Mouse (Mus musculus): ENCODE measurements around the gene Smug1. TPM values are rescaled to one million over a fixed set of nuclear protein-coding genes. Genes with fewer than 3 reads are reported as not detected.

The Smug1 gene
- polyA plus RNA-seq, 1 experiment from 2014 or later: 18.2 TPM

- H3K4me3 ChIP-seq (replicated peaks): no peak overlapping the region
- no peak overlapping the region for H3K27ac ChIP-seq
- H3K9me3 ChIP-seq: no peaks in the 10 kb centered on the region
- no peaks in the 10 kb centered on the region for H3K36me3 ChIP-seq
- peaks cover 37% of the 10 kb centered on the region for H3K27me3 ChIP-seq (replicated peaks)
- no peak overlapping the region for H3K4me2 ChIP-seq (replicated peaks)
- no peak for ATAC-seq
- H3K4me1 ChIP-seq (replicated peaks): peaks cover 23% of the 10 kb centered on the region
- 43% methylated on average over 6 of the region's 6 CpGs for WGBS
- no peak overlapping the region for H3K9ac ChIP-seq
Observed at GRCm38 (mm10) chr15:103129289-103129688, 37.6 kb downstream of the Smug1 start.

- WGBS: 45% methylated on average over 1 of the region's 1 CpGs
- H3K9me3 ChIP-seq: no peaks in the 10 kb centered on the region
- no peaks in the 10 kb centered on the region for H3K36me3 ChIP-seq
- no peak overlapping the region for H3K4me2 ChIP-seq (replicated peaks)
- no peak overlapping the region for H3K27ac ChIP-seq
- no peak overlapping the region for H3K9ac ChIP-seq
- no peak for ATAC-seq
- H3K4me1 ChIP-seq (replicated peaks): peaks cover 25% of the 10 kb centered on the region
- no peak overlapping the region for H3K4me3 ChIP-seq (replicated peaks)
- H3K27me3 ChIP-seq (replicated peaks): peaks cover 36% of the 10 kb centered on the region
Observed at GRCm38 (mm10) chr15:103128056-103128833, 38.6 kb downstream of the Smug1 start.

- peaks cover 42% of the 10 kb centered on the region for H3K4me1 ChIP-seq (replicated peaks)
- no peak for ATAC-seq
- peaks cover 43% of the 10 kb centered on the region for H3K27me3 ChIP-seq (replicated peaks)
- no peak overlapping the region for H3K4me3 ChIP-seq (replicated peaks)
- H3K9ac ChIP-seq: no peak overlapping the region
- H3K4me2 ChIP-seq (replicated peaks): no peak overlapping the region
- H3K9me3 ChIP-seq: no peaks in the 10 kb centered on the region
- H3K27ac ChIP-seq: no peak overlapping the region
- H3K36me3 ChIP-seq: no peaks in the 10 kb centered on the region
- 57% methylated on average over 5 of the region's 5 CpGs for WGBS
Observed at GRCm38 (mm10) chr15:103125982-103126381, 40.9 kb downstream of the Smug1 start.

GRCm38 (mm10) chr15:103124254-103124653 lies 42.6 kb downstream of the Smug1 start:
- Histone ChIP-seq H3K4me1 (replicated peaks) (peaks cover 53% of the 10 kb centered on the region), H3K27me3 (replicated peaks) (peaks cover 52% of the 10 kb centered on the region), H3K9me3 (no peaks in the 10 kb centered on the region), H3K27ac (no peak overlapping the region), H3K9ac (no peak overlapping the region), H3K4me2 (replicated peaks) (no peak overlapping the region), H3K36me3 (no peaks in the 10 kb centered on the region), H3K4me3 (replicated peaks) (no peak overlapping the region)
- ATAC-seq: no peak
- 84% methylated on average over 1 of the region's 1 CpGs for WGBS

- peaks cover 48% of the 10 kb centered on the region for H3K4me1 ChIP-seq (replicated peaks)
- H3K9ac ChIP-seq: no peak overlapping the region
- ATAC-seq: peak; percentile 18; the same call in 1 of the 2 replicates
- no peaks in the 10 kb centered on the region for H3K9me3 ChIP-seq
- WGBS: 45% methylated on average over 8 of the region's 8 CpGs
- H3K36me3 ChIP-seq: no peaks in the 10 kb centered on the region
- H3K27ac ChIP-seq: no peak overlapping the region
- H3K4me2 ChIP-seq (replicated peaks): no peak overlapping the region
- no peak overlapping the region for H3K4me3 ChIP-seq (replicated peaks)
- peaks cover 56% of the 10 kb centered on the region for H3K27me3 ChIP-seq (replicated peaks)
Observed at GRCm38 (mm10) chr15:103123343-103123742, 43.5 kb downstream of the Smug1 start.

GRCm38 (mm10) chr15:103122372-103122771 lies 44.5 kb downstream of the Smug1 start:
- Histone ChIP-seq H3K4me1 (replicated peaks) (peaks cover 42% of the 10 kb centered on the region), H3K9ac (no peak overlapping the region), H3K4me2 (replicated peaks) (no peak overlapping the region), H3K27ac (no peak overlapping the region), H3K4me3 (replicated peaks) (no peak overlapping the region), H3K36me3 (no peaks in the 10 kb centered on the region), H3K27me3 (replicated peaks) (peaks cover 65% of the 10 kb centered on the region), H3K9me3 (no peaks in the 10 kb centered on the region)
- no peak for ATAC-seq
- 55% methylated on average over 2 of the region's 2 CpGs for WGBS

GRCm38 (mm10) chr15:103121416-103121815 lies 45.5 kb downstream of the Smug1 start:
- H3K4me3 ChIP-seq (replicated peaks): no peak overlapping the region
- H3K9me3 ChIP-seq: no peaks in the 10 kb centered on the region
- no peak overlapping the region for H3K4me2 ChIP-seq (replicated peaks)
- WGBS: 20% methylated on average over 5 of the region's 5 CpGs
- H3K27me3 ChIP-seq (replicated peaks): peaks cover 68% of the 10 kb centered on the region
- no peak overlapping the region for H3K27ac ChIP-seq
- no peak for ATAC-seq
- H3K36me3 ChIP-seq: no peaks in the 10 kb centered on the region
- H3K9ac ChIP-seq: no peak overlapping the region
- peaks cover 42% of the 10 kb centered on the region for H3K4me1 ChIP-seq (replicated peaks)

GRCm38 (mm10) chr15:103120594-103120993 lies 46.3 kb downstream of the Smug1 start:
- no peak overlapping the region for H3K4me2 ChIP-seq (replicated peaks)
- H3K36me3 ChIP-seq: no peaks in the 10 kb centered on the region
- H3K4me3 ChIP-seq (replicated peaks): no peak overlapping the region
- no peak overlapping the region for H3K27ac ChIP-seq
- no peak for ATAC-seq
- WGBS: 31% methylated on average over 11 of the region's 11 CpGs
- no peaks in the 10 kb centered on the region for H3K9me3 ChIP-seq
- peaks cover 67% of the 10 kb centered on the region for H3K27me3 ChIP-seq (replicated peaks)
- no peak overlapping the region for H3K9ac ChIP-seq
- peaks cover 43% of the 10 kb centered on the region for H3K4me1 ChIP-seq (replicated peaks)

GRCm38 (mm10) chr15:103115726-103116125 lies 51.2 kb downstream of the Smug1 start:
- Histone ChIP-seq H3K27me3 (replicated peaks) (peaks cover 42% of the 10 kb centered on the region), H3K9ac (no peak overlapping the region), H3K9me3 (no peaks in the 10 kb centered on the region), H3K27ac (peak overlapping the region; percentile 29), H3K4me3 (replicated peaks) (no peak overlapping the region), H3K4me1 (replicated peaks) (peaks cover 17% of the 10 kb centered on the region), H3K4me2 (replicated peaks) (no peak overlapping the region), H3K36me3 (no peaks in the 10 kb centered on the region)
- ATAC-seq: no peak
- WGBS: 60% methylated on average over 5 of the region's 5 CpGs

- WGBS: 12% methylated on average over 9 of the region's 9 CpGs
- H3K4me1 ChIP-seq (replicated peaks): peaks cover 13% of the 10 kb centered on the region
- H3K9me3 ChIP-seq: no peaks in the 10 kb centered on the region
- H3K9ac ChIP-seq: no peak overlapping the region
- peaks cover 38% of the 10 kb centered on the region for H3K27me3 ChIP-seq (replicated peaks)
- peak; percentile 82 for ATAC-seq
- no peak overlapping the region for H3K4me3 ChIP-seq (replicated peaks)
- peak overlapping the region; percentile 29 for H3K27ac ChIP-seq
- no peak overlapping the region for H3K4me2 ChIP-seq (replicated peaks)
- no peaks in the 10 kb centered on the region for H3K36me3 ChIP-seq
Observed at GRCm38 (mm10) chr15:103115256-103115655, 51.6 kb downstream of the Smug1 start.

- Histone ChIP-seq H3K27ac (no peak overlapping the region), H3K4me1 (replicated peaks) (peaks cover 11% of the 10 kb centered on the region), H3K27me3 (replicated peaks) (peaks cover 26% of the 10 kb centered on the region; the same call in 1 of the 2 replicates), H3K36me3 (no peaks in the 10 kb centered on the region), H3K4me3 (replicated peaks) (no peak overlapping the region), H3K9me3 (no peaks in the 10 kb centered on the region), H3K4me2 (replicated peaks) (no peak overlapping the region), H3K9ac (no peak overlapping the region)
- ATAC-seq: no peak
- 84% methylated on average over 6 of the region's 6 CpGs for WGBS
Observed at GRCm38 (mm10) chr15:103113077-103113476, 53.8 kb downstream of the Smug1 start.

- no peak overlapping the region for H3K27ac ChIP-seq
- H3K4me1 ChIP-seq (replicated peaks): peaks cover 11% of the 10 kb centered on the region
- whole genome bisulfite sequencing: 48% methylated on average over 2 of the region's 2 CpGs
- peaks cover 19% of the 10 kb centered on the region; the same call in 1 of the 2 replicates for H3K27me3 ChIP-seq (replicated peaks)
- H3K36me3 ChIP-seq: no peaks in the 10 kb centered on the region
- no peak overlapping the region for H3K9ac ChIP-seq
- H3K9me3 ChIP-seq: no peaks in the 10 kb centered on the region
- H3K4me2 ChIP-seq (replicated peaks): no peak overlapping the region
- ATAC-seq: no peak
- no peak overlapping the region for H3K4me3 ChIP-seq (replicated peaks)
Observed at GRCm38 (mm10) chr15:103112309-103112708, 54.6 kb downstream of the Smug1 start.

- Histone ChIP-seq H3K27me3 (replicated peaks) (peaks cover 12% of the 10 kb centered on the region), H3K27ac (no peak overlapping the region), H3K4me3 (replicated peaks) (no peak overlapping the region), H3K4me1 (replicated peaks) (peaks cover 6% of the 10 kb centered on the region; the same call in 1 of the 2 replicates), H3K9me3 (no peaks in the 10 kb centered on the region), H3K9ac (no peak overlapping the region), H3K4me2 (replicated peaks) (no peak overlapping the region), H3K36me3 (no peaks in the 10 kb centered on the region)
- 48% methylated on average over 4 of the region's 4 CpGs for WGBS
- ATAC-seq: no peak
Observed at GRCm38 (mm10) chr15:103109940-103110339, 57.0 kb downstream of the Smug1 start.

Measured in intestine, embryonic 15.5 days (tissue).